Mouse (Mus musculus): ENCODE measurements around the gene Erc2. TPM values are rescaled to one million over a fixed set of nuclear protein-coding genes. Genes with fewer than 3 reads are reported as not detected.

The Erc2 gene
- polyA plus RNA-seq, 1 experiment from 2014 or later, result 9.2 TPM

DNA sequence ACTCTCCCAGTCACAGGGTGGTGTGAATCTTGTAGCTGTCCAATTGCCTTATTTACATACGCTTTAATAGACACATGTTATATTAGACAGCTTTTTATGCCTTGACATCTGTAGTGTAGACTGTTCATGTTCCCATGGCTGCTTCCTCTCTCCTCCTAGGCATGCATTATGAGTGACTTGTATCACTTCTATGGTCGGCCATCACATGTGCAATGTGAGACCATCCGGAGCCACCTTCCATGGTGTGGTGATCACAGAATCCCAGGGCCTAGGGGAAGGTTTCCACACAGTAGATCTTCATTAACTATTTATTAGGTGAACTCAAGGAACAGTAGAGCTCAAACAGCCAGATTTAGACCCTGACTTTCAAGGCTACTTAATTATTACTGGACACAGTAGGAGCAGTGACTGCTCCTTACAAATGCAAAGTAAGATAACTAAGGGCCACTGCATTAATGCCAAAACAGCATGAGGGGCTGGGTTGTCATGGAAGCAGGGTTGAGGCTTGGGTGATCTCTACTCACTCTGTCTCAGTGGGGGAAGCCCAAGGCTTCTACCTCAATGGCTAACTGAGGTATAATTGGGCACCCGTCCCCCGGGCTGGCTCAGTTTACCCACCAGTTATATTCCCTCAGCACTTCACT, 7.3 kb downstream of the Erc2 start:
- Histone ChIP-seq H3K9ac (no peak overlapping the region), H3K4me2 (replicated peaks) (no peak overlapping the region), H3K36me3 (no peaks in the 10 kb centered on the region), H3K9me3 (no peaks in the 10 kb centered on the region), H3K4me1 (no peaks in the 10 kb centered on the region), H3K4me3 (no peak overlapping the region), H3K27ac (no peak overlapping the region), H3K27me3 (0 out of 2 replicates have a peak, but pooled peaks cover 2% of the 10 kb centered on the region)
- 82% methylated on average over 5 of the region's 5 CpGs for WGBS
- ATAC-seq (ENCODE audit: low FRiP score, low read depth), result no peak

DNA sequence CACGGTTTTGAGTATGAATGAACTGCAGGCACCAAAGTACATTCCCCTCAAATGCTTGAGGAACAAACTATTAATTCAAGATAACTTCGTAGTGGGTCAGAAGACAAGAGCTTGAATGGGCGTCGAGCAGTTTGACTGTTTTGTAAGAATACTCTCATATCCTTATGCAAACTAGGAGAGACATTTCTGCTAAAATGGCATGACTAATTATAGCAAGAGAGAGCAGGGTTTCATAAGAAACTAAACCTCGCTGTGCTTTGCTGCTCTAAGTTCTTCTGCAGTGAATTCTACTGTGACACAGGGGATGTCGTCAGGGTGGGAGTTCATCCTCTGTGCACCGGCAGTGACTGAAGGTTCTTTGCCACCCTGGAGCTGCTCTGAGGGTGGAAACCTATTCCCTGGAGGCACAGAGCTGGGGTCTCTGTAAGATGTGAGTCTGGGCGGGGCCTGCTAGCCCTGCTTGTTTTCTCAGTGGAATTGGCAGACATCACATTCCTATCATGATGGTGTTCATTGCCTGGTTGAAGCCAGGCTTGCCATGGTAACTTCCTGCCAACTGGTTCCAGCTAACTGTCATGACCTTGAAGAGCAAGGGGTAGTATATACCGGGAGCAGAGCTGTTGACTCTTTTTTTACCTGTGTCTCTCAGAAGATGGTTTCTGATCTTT, 8.9 kb downstream of the Erc2 start:
- no peak for ATAC-seq (ENCODE audit: low FRiP score, low read depth)
- no peak overlapping the region for H3K9ac ChIP-seq
- H3K9me3 ChIP-seq, result no peaks in the 10 kb centered on the region
- H3K27ac ChIP-seq, result no peak overlapping the region
- H3K27me3 ChIP-seq, result no peaks in the 10 kb centered on the region
- H3K36me3 ChIP-seq, result no peaks in the 10 kb centered on the region
- no peak overlapping the region for H3K4me2 ChIP-seq (replicated peaks)
- 76% methylated on average over 9 of the region's 9 CpGs for WGBS
- no peak overlapping the region for H3K4me3 ChIP-seq
- no peaks in the 10 kb centered on the region; the same call in 1 of the 2 replicates for H3K4me1 ChIP-seq

DNA sequence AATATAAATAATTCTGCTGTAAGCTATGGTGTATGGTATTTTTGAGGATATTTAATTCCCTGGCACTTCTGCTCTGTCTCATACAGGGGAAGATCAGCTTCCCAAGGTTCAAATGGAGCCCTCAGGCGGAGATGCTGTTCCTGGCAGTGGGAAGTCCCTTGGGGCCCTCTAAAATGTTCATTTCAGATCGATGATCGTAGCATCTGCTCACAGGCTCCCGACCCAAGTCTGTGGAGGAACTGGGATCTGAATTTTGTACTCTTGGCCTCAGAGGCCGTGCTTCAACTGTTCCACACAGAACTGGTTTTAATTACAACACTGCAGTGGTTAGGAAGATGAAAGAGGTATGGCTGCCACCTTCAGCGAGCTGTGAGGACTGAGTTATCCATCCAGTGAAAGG, 12.5 kb downstream of the Erc2 start:
- 34% methylated on average over 6 of the region's 6 CpGs for WGBS
- no peak for ATAC-seq (ENCODE audit: low FRiP score, low read depth)
- no peak overlapping the region for H3K4me2 ChIP-seq (replicated peaks)
- H3K27ac ChIP-seq, result no peak overlapping the region
- no peaks in the 10 kb centered on the region; the same call in 1 of the 2 replicates for H3K4me1 ChIP-seq
- no peaks in the 10 kb centered on the region for H3K9me3 ChIP-seq
- H3K27me3 ChIP-seq, result no peaks in the 10 kb centered on the region
- H3K36me3 ChIP-seq, result no peaks in the 10 kb centered on the region
- no peak overlapping the region for H3K4me3 ChIP-seq
- no peak overlapping the region for H3K9ac ChIP-seq

DNA sequence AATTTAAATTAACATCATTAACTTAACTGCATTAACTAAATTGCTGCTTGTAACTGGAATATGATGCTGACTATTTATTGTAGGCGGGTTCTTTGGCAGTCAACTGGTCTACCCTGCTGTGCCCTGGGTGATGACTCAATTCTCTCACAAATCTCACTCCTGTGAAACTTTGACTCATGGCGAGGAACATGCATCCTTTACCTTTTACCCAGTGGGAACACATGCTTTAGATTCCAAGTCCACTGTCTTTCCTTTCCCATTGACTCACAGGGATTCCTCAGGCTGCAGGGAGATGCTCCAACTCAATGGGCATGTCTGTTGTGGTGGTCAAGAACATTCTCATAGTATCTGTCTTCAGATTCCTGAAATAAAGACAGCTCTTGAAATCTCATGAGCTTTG, 14.3 kb downstream of the Erc2 start:
- Histone ChIP-seq H3K36me3 (no peaks in the 10 kb centered on the region), H3K27ac (no peak overlapping the region), H3K4me2 (replicated peaks) (no peak overlapping the region), H3K9ac (no peak overlapping the region), H3K4me1 (no peaks in the 10 kb centered on the region; the same call in 1 of the 2 replicates), H3K9me3 (no peaks in the 10 kb centered on the region), H3K4me3 (no peak overlapping the region), H3K27me3 (no peaks in the 10 kb centered on the region)
- WGBS, result 86% methylated on average over 2 of the region's 2 CpGs
- no peak for ATAC-seq (ENCODE audit: low FRiP score, low read depth)

DNA sequence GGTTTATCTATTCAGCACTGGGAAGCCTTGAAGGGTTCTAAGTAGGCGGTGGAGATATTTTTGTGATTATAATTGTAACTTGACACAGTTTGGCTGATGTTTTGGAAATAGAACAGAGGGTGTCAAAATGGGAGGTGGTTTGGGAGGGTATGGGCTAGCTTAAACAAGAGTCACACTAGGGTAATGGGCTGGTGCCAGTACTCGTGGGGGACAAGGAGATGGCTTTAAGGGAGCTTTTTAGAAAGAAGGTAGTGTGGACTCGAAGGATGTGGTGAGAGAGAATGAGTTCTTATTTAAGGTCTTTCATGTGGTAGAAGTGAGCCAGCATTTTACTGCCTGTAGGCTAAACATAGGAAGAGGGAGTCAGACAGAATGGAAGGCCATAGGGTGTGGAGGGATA, 19.2 kb downstream of the Erc2 start:
- no peaks in the 10 kb centered on the region for H3K9me3 ChIP-seq
- 79% methylated on average over 3 of the region's 3 CpGs for WGBS
- no peaks in the 10 kb centered on the region for H3K4me1 ChIP-seq
- H3K27ac ChIP-seq, result no peak overlapping the region
- H3K4me2 ChIP-seq (replicated peaks), result no peak overlapping the region
- no peak overlapping the region for H3K9ac ChIP-seq
- H3K27me3 ChIP-seq, result no peaks in the 10 kb centered on the region
- H3K36me3 ChIP-seq, result no peaks in the 10 kb centered on the region
- no peak overlapping the region for H3K4me3 ChIP-seq
- no peak for ATAC-seq (ENCODE audit: low FRiP score, low read depth)

DNA sequence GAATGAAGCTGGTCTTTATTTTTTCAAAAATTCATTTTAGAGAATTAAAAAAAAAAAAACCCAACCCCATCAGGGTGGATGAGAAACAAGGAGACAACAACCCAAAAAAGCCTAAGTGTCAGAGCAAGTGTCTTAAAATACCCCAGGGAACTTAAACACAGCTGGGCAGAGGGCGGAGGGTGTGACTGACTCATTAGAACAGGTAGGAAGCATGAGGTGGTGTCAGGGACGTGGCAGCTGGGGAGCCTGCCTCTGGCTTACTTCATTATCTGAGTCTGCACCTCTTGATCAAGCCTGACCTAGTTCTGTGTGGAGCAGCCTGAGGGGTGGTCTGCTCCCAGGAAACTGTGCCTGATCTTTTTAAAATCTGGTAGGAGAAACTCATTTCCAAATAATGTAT, 20.8 kb downstream of the Erc2 start:
- H3K4me1 ChIP-seq, result no peaks in the 10 kb centered on the region
- WGBS, result 52% methylated on average over 2 of the region's 2 CpGs
- no peak overlapping the region for H3K4me3 ChIP-seq
- no peaks in the 10 kb centered on the region for H3K36me3 ChIP-seq
- no peaks in the 10 kb centered on the region for H3K9me3 ChIP-seq
- no peaks in the 10 kb centered on the region for H3K27me3 ChIP-seq
- no peak for ATAC-seq (ENCODE audit: low FRiP score, low read depth)
- no peak overlapping the region for H3K9ac ChIP-seq
- H3K4me2 ChIP-seq (replicated peaks), result no peak overlapping the region
- no peak overlapping the region for H3K27ac ChIP-seq

DNA sequence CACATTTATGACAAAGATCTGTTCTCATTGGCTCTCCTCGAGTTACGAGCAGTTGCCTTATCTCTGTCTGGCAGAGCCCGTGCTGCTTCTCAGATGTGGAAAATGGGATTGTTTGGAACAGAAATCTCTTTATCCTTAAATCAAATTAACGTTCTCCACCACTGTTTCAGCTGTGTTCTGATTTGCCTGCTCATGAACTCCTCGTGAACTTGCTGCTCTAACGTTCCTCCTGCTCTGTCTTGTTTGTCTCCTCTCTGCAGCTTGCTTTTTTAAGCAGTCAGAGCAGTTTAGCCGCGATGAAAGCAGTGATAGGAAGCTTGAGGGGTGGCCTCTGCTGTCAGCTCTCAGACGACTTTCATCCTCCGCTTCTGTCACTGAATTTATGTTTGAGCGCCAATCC, 32.4 kb downstream of the Erc2 start:
- H3K27ac ChIP-seq, result no peak overlapping the region
- WGBS, result 26% methylated on average over 11 of the region's 11 CpGs
- no peaks in the 10 kb centered on the region for H3K4me1 ChIP-seq
- H3K9me3 ChIP-seq, result no peaks in the 10 kb centered on the region
- ATAC-seq (ENCODE audit: low FRiP score, low read depth), result no peak
- no peak overlapping the region for H3K9ac ChIP-seq
- no peaks in the 10 kb centered on the region for H3K27me3 ChIP-seq
- no peak overlapping the region for H3K4me3 ChIP-seq
- H3K36me3 ChIP-seq, result no peaks in the 10 kb centered on the region
- H3K4me2 ChIP-seq (replicated peaks), result no peak overlapping the region

DNA sequence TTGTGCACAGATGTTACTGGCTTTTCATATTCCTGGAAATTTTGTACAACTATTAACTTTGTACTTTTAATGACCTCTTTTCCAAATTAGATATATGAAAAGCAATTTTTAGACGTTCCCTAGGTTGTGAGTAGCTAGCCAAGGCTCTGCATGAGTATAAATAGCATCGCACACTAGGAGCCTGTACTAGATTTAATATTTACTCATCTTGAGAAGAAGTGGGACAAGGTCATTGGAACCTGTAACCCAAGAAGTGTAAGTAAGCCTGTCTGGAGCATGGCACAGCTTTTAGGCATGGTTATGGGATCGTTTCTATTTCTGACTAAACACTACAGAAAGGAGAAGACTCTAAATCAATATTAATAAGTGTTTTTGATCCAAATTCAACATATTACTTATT, 36.4 kb downstream of the Erc2 start:
- 77% methylated on average over 3 of the region's 3 CpGs for WGBS
- no peak overlapping the region for H3K4me2 ChIP-seq (replicated peaks)
- ATAC-seq (ENCODE audit: low FRiP score, low read depth), result no peak
- no peak overlapping the region for H3K9ac ChIP-seq
- no peaks in the 10 kb centered on the region for H3K27me3 ChIP-seq
- no peaks in the 10 kb centered on the region for H3K9me3 ChIP-seq
- no peaks in the 10 kb centered on the region for H3K36me3 ChIP-seq
- no peak overlapping the region for H3K27ac ChIP-seq
- H3K4me1 ChIP-seq, result peaks cover 17% of the 10 kb centered on the region
- no peak overlapping the region for H3K4me3 ChIP-seq

DNA sequence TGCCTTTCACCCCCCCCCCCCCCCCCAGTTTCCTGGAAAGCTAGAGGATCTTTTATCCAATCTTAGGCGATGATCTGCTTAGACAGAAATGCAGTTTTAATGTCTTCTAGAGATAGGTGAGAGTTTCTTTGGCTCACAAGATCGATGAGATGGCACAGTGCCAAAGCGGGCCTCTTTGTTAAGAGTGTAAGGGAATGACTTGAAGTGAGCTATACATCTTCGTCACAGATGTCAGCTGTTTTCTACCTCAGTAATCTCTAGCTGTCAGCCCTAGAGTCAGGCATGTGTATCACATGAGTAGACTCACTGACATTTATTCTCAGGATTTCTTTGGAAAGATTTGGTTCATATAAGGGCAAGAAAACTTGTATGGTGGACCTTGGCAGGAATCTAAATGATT, 39.2 kb downstream of the Erc2 start:
- Histone ChIP-seq H3K36me3 (no peaks in the 10 kb centered on the region), H3K27me3 (no peaks in the 10 kb centered on the region), H3K4me1 (peaks cover 17% of the 10 kb centered on the region), H3K9ac (no peak overlapping the region), H3K27ac (no peak overlapping the region), H3K4me2 (replicated peaks) (no peak overlapping the region), H3K9me3 (no peaks in the 10 kb centered on the region), H3K4me3 (no peak overlapping the region)
- 62% methylated on average over 4 of the region's 4 CpGs for WGBS
- no peak for ATAC-seq (ENCODE audit: low FRiP score, low read depth)

DNA sequence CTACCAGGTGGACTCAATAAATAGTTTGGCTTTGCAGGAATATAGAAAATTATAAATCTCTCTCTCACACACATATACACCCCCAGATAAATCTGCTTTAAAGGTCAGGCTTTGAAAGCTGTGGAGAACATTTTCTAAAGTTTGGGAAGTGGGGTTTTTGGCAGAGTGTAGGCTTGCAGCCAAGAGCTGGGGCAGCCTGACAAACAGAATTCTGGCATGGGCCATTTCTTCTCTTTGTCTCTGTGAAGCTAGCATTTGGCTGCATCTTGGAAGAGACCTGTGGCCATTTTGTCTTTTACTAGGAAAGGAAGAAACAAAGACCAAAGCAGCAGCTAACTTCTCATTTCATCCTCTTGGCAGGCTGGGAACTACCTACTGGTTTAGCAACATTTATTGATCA, 40.0 kb downstream of the Erc2 start:
- Histone ChIP-seq H3K4me1 (peaks cover 17% of the 10 kb centered on the region), H3K4me3 (no peak overlapping the region), H3K36me3 (no peaks in the 10 kb centered on the region), H3K27ac (peak overlapping the region; percentile 63; the same call in 1 of the 2 replicates), H3K4me2 (replicated peaks) (no peak overlapping the region), H3K9ac (no peak overlapping the region), H3K27me3 (no peaks in the 10 kb centered on the region), H3K9me3 (no peaks in the 10 kb centered on the region)
- ATAC-seq (ENCODE audit: low FRiP score, low read depth), result no peak

DNA sequence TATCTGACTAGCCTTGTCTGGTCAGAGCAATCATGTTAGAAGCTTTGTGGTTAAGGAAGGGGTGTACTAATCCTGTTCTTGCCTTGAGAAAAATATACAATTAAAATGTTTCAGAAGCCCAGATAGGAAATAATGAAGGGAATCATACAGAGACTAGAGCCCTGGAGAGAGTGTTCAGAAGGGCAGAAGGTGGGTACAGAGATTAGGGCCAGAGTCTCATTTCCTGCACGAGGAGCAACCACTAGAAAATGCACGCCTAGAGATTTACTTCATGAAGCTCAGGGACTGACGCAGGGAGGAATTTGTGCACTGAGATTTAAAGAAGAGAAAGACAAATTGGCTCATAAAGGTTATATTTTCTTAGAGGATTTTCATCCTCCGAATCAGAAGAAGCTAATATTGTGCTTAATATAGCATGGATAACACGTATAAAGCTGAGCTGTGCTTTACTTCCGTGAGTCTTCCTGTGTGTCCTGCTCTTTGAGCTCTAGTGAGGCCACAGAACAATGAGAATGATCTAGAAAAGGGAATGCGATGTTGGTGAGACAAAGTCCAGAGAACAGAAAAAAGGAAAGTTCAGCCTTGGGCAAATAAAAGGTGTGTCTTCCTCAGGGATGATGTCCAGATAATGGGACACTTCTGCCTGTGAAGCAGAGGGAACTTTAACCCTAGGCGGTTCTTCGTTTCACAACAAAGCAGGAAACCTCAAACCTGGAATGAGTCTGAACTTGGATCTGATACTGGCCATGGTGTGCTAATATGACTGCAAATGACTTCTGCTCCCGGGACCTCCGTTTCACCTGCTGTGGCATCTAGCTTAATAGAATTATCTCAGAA, 45.0 kb downstream of the Erc2 start:
- no peaks in the 10 kb centered on the region for H3K27me3 ChIP-seq
- ATAC-seq (ENCODE audit: low FRiP score, low read depth), result no peak
- H3K4me2 ChIP-seq (replicated peaks), result no peak overlapping the region
- H3K4me1 ChIP-seq, result peaks cover 13% of the 10 kb centered on the region
- WGBS, result 84% methylated on average over 11 of the region's 11 CpGs
- no peak overlapping the region for H3K4me3 ChIP-seq
- no peak overlapping the region for H3K9ac ChIP-seq
- H3K27ac ChIP-seq, result no peak overlapping the region
- H3K36me3 ChIP-seq, result no peaks in the 10 kb centered on the region
- no peaks in the 10 kb centered on the region for H3K9me3 ChIP-seq

DNA sequence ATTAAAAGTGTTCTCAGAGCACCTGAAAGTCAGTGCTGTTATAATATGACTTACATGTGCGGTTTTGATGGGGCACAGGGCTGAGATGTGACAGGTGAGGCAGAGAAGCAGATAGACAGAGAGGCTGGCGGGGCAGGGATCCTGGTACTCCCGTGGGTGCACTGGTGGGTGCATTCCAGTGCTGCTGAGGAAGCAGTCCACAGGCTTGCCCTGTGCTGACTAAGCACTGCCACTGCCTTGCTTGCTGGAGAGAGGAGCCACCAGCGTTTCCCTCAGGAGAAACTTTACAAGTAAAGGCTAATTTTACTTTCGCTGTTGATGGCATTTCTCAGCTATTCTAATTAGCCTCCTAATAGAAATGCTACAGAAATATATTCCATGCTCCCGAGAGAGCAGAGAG, 45.9 kb downstream of the Erc2 start:
- Histone ChIP-seq H3K9me3 (no peaks in the 10 kb centered on the region), H3K27me3 (no peaks in the 10 kb centered on the region), H3K4me3 (no peak overlapping the region), H3K4me2 (replicated peaks) (no peak overlapping the region), H3K9ac (no peak overlapping the region), H3K27ac (no peak overlapping the region), H3K36me3 (no peaks in the 10 kb centered on the region), H3K4me1 (peaks cover 5% of the 10 kb centered on the region)
- 51% methylated on average over 6 of the region's 6 CpGs for WGBS
- no peak for ATAC-seq (ENCODE audit: low FRiP score, low read depth)

Data from limb, embryonic 13.5 days (tissue).